Mouse (Mus musculus) brain, adult 2 months (tissue): ENCODE measurements around the gene Apaf1.

Source experiments
- DNase-seq: peaks from one replicate; pipeline ENCODE4 v3.0.0; 2011; ENCODE audit warnings: low read depth, low spot score

The Apaf1 gene

DNA sequence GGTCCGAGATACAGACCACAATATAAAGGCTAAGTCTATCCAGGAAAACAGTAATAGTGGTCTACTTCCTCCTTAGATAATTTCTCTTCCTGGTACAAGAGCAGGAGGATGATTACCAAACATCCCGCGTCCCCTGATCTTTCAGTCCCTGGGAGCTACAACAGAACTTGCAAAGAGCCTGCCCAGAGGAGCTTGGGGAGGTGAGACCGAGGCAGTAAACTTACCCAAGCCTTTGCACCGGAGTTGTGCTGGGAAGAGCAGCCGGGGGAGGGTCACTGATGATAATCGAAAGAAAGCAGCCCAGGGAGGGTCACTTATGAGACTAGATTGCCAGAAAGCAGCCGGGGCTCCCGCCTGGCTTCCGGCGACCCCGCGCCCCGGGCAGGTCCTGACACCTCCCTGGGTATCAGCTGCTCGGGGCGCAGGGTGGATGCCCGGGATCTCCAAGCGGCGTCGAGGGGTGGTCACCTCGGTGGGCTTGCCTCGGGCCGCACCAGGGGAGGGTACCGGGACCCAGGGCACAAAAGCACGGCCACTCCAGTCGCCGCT lies 537 bp downstream of the Apaf1 start:
- DNase-seq: peak; percentile 15

DNA sequence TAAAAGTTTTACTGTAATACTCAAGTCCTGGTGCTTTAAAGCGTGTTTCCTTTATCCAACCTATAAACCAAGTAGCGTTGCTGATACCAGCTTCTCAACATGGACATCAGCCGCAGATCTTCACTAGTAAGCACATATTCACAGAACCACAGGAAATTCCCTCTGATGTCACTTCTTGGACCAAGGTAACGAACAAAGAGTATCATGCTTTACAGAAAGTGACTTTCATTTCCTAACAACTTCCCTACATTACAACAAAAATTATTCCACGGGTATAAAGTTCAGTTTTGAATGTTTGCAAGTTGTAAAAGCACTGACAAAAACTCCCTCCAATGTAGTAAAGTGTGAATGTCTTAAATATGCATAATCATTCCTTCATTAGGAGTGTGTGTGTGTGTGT lies 2.0 kb downstream of the Apaf1 start:
- DNase-seq: no peak

DNA sequence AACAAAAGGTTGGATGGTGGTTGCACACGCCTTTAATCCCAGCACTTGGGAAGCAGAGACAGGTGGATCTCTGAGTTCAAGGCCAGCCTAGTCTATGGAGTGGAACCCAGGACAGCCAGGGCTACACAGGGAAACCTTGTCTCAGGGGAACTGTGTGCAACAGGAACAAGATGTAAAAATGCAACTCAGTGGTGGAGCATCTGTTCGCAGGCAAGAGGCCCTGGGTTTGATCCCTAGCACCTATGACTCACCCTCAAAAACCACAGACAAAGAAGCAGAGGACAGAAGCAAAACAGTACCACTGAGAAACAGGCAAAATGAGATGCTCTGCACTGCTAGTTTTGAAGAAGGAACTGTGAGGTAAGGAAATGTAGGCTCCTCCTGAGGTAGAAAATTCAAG lies 5.9 kb downstream of the Apaf1 start:
- no peak for DNase-seq

DNA sequence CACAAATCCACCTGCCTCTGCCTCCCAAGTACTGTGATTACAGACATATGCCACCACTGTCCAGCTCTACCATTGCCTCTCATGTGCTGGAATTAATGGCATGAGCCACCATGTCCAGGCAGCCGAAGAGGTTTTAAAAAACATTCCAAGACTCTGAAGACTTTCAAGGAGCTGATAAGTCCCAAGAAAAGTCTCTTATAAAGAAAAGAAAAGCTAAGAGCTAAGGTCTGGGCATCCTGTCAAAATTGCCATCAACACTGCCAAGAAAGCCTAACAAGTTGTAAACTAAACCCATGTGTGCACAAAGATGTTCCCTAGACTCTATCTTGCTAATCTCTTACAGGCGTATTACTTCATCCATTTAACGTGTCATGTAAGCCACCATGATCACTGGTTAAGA lies 9.2 kb downstream of the Apaf1 start:
- DNase-seq: peak; percentile 27

DNA sequence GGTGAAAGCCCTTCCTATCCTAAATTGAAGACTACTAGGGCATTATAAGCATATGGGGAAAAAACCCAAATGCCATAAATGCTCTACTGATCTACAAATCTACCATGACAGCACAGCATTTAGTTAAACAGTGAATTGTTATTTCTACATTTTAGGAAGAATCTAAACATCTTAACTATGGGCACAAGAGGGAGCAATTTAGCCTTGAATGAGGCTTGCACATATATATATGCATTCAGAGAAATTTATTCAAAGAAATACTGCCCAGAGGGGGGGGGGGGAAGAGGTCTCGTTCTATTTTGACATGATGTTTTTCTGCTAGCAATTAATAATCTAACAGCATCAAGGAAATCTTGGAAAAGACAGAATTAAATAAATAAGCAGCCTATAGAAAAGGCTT lies 10.8 kb downstream of the Apaf1 start:
- peak; percentile 33 for DNase-seq

DNA sequence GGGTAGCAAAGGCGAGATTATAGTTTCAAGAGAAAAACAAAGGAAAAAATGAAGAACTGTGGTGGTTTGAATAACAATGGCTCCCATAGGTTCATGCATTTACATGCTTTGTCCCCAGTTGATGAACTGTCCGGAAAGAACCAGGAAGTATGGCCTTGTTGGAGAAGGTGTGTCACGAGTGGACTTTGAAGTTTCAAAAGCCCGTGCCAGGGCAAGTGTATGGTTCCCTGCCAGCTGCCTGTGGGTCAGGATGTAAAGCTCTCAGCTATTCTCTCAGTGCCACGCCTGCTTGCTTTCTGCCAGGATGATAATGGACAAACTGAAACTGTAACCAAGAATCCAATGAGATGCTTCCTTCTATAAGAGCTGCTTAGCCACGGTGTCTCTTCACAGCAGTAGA lies 20.2 kb downstream of the Apaf1 start:
- DNase-seq: no peak

DNA sequence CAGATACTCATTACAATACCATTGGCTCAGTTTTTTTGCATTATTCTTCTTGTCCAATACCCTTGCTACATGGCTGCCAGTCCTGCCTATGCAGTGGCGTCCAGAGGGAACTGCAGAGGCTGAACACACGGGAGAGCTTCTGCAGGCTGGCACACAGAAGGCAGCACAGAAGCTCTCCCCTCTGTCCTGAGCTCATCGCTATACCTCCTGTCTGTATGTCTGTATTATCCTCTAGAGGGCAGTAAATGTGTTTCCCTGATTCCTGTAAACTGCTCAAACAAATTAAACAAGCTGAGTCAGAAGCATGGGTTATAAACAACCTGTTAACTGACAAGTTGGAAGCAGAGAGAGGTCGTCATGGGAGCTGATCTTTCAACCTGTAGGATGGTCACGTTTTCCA lies 21.8 kb downstream of the Apaf1 start:
- DNase-seq: peak; percentile 74

DNA sequence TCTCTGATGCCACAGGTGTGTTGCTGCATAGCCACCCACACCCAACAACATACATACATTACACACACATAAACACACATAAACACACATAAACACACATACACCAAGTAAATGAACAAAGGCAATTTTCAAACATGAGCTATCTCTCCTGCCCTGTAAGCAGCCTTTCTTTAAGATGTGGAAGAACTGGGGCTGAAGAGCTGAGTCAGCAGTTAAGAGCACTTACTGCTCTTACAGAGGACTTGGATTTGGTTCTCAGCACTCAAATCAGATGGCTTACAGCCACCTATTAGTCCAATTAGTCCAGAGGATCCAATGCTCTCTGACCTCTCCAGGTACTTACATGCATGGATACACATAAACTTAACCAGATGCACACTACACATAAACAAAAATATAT lies 29.8 kb downstream of the Apaf1 start:
- DNase-seq: no peak

DNA sequence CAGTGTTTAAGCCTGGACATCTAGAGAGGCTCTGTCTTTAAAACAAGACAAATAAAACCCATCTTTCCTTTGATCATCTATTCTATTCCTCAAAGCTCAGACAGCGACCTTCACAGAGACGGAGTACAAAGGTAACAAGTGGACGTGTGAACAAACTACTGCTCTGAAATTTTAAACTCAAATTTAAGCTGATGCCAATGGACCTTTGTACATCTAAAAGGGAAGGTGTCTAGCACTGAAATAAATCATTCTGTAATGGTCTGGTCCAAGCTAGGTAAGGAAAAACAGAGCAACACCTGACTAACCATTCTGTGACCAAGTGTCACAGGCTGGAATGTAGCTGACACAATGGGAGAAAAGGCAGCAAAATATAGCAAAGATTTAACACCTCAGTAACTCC lies 31.4 kb downstream of the Apaf1 start:
- DNase-seq: no peak

DNA sequence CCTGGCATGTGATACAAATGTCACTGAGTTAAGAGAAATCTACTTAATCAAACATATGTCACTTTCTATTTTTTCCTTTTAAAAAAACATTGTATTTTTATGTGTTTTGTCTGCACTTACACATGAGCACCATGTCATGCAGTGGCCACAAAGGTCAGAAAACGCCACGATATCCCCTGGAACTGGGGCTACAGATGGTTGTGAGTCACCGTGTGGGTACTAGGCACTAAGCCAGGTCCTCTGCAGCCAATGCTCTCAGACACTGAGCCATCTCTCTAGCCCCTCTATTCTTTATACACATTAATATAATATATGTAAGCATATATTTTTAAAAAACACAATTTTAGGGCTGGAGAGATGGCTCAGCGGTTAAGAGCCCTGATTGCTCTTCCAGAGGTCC lies 32.9 kb downstream of the Apaf1 start:
- peak; percentile 75 for DNase-seq

DNA sequence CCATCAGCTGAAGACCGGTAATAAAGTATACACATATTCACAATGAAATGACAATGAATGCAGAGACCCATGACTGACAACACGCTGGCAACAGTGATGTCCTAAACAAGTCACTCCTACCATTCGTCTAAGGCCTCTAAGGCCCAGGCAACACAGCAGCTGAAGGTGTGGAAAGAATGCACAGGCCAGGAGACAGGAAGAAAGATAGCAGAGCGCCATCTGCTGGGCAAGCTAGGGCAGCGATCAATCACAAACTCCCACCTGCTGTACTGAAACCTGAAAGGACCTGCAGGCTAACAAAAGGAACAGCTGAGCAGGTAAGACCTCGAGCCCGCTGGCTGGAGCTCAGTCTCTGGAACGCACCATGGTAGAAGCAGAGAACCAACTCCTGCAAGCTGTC lies 48.6 kb downstream of the Apaf1 start:
- peak; percentile 92 for DNase-seq

DNA sequence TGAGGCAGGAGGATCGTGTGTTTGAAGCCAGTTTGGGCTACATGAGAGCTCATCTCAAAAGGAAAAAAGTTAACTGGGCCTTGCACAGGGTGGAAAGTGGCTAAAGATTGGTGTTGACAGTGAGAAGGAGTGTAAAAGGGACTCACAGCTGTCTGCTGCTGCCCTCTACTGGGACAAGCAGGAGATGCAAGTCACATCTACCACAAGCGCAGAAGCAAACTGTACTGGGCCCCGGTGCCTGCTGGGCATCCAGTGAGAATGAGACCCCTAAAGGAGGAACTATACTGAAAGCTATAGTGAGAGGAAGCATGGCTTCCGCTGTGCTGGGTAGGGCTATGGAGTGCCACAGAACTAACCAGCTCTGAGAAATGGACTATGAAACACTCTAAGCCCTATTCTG lies 50.2 kb downstream of the Apaf1 start:
- DNase-seq: peak; percentile 93

DNA sequence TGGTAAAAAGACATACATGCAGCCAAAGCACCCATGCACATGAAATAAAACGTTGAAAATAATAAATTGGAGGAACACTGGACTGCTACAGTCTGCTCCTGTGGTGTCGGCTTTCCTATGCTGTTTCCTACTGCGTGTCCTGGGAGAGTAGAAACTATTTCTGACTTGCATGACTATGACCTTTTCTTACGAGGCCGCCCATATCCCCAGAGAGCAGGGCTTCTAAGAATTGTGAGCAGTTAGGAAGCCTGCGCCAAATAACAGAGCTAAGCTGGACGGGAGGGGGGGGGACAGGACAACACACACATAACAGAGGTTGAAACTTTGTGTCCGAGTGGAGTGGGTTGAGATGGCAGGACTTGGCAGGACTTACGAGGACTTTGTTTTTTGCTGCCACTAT lies 51.4 kb downstream of the Apaf1 start:
- no peak for DNase-seq

DNA sequence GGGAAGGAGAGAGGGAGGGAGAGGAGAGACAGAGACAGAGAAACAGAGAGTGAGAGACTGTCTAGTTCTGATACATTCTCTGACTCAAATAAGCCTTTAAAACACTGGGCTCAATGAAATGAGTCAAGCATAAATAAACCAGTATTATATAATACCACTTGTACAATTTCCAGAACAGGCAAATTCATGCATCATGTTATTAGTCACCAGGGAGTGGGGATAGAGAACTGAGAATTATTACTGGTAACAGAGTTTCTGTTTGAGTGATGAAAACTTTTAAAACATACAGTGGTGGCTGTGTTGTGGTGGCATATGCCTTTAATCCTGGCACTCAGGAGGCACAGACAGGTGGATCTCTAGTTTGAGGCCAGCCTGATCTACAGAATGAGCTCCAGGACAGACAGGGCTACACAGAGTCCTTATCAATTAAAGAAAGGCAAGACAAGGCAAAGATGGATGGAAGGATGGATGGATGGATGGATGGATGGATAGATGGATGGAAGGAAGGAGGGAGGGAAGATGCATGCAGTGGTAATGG lies 53.5 kb downstream of the Apaf1 start:
- peak; percentile 40 for DNase-seq

DNA sequence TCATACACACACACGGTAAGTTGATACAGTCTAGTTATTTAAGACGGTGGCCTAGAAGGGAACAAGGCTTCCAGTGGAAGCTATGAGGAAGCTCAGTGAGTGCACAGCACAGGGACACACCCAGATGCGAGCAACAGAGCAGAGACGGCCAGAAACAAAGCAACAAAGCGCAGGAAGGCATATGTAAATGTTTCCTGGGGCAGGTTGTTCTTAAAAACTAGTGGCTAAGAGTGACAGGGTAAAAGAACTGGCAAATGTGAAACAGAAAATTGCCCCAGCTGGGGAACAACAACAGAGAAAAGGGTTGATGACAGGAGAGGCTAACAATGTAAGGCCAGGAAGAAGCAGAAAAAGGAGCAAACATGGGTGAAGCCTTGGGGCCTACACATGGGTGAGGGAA lies 54.6 kb downstream of the Apaf1 start:
- no peak for DNase-seq

DNA sequence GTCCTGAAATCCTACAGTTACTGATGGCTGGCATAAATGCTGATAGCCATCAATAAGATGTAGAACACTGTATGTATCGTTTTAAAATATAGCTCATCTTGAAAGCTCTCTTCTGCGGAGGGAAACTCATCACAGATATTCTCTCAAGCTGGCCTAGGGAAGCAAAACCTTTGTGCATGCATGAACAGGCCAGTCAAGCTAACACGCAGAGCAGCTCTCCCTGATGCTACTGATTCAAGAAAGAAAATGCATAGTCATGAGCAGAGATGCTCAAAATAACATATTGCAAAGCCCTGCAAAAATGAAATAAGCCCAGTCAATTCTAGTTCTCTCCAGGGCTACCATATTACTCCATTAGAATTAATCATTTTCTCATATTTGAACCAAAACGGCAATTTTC lies 55.1 kb downstream of the Apaf1 start:
- peak; percentile 15 for DNase-seq

DNA sequence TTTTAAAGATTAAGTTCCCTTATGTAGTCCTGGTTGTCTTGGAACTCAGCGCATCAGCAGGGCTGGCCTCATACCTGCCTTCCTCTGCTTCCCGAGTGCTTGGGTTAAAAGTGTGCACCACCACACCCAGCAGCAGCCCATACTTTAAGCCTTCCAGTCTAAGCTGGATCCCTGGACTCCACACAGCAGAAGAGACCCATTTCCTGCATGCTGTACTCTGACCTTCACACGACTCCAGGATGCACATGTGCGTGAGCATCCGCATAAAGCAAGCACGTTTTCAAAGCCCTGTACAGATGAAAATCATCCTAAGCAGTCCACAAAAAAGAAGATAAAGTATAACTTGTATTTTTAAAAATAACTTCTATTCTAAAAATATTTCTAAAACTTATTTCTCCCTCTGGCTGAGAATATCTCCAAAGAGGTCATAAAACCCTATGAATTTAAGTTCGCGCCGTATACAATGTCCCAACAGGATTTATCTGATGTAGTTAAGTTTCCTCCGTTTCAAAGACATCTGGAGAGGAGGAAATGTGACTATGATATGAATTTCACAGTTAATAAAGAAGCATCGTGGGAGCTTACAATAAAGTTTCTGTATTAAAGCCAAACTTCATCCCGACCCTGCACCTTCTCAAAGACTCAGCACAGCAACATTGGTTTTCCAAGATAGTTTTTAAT lies 76.6 kb downstream of the Apaf1 start:
- DNase-seq: no peak

DNA sequence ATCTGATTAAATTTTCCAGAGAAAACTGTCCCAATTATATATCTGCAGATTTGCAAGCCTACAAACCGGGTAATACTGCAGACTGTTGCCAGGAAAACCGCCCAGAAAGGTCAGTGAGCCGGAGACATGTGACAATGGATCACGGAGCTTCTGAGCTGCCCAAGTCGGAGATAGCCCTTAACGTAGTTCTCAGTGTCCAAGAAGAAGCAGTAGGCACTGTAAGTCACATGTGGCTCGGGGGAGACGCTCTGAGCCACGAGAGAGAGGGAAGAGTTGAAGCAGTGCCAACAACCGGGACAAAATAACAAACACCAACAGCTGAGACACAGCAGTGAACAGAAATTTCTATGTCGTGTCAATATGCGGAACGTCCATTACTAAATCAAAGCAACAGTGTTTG lies 81.1 kb downstream of the Apaf1 start:
- peak; percentile 61 for DNase-seq

DNA sequence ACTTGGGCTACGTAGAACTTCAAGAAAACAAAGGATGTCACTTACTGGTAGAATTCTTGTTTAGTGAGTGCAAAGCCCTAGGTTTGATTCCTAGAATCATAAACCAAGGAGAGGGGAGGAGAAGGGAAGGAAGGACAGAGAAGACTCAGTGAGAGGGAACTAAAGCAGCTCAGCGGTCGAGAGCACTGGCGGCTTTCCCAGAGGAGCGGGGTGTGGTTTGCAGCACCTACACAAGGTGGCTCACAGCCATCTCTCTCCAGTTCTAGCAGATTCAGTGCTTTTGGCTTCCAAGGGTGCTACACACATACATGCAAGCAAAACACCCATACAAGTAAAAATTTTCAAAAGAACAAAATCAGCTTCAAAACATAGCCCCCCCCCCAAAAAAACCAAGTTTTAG lies 82.7 kb downstream of the Apaf1 start:
- DNase-seq: peak; percentile 92

DNA sequence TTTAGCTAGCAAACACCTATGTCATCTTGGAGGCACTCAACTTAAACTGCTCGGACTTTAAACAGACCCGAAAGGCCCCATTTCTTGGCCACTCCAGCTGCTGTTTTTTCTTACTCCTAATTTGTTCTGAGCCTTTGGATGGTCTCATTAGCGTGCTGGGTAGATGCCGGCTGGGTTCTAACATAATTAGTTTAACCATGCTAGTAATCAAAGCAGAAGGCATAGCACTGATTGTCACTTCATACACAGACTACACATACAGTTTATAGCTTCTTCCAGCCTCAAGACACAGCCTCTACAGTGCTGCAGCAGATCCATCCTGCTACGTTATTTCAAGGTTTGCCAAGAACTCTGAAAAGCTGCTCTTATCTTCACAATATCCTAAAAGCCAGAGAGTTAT lies 88.7 kb downstream of the Apaf1 start:
- no peak for DNase-seq

DNA sequence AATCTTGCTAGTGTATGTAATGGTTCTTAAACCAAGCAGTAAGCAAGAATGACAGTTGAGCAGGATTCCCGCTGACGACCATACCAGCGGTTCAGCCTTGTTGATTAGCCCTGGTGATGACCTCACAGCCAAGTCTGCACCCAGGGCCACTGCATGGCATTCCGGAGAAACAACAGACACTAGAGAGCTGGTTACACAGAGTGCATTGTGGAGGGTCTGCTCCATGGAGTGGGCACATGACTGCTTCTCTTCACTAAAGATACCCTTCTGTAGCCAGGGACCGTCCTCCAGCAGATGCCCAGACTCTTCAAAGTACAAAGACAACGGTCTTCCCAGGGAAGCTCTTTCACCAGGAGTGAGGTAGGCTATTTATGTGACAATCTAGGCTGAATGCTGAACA lies 90.3 kb downstream of the Apaf1 start:
- DNase-seq: no peak

DNA sequence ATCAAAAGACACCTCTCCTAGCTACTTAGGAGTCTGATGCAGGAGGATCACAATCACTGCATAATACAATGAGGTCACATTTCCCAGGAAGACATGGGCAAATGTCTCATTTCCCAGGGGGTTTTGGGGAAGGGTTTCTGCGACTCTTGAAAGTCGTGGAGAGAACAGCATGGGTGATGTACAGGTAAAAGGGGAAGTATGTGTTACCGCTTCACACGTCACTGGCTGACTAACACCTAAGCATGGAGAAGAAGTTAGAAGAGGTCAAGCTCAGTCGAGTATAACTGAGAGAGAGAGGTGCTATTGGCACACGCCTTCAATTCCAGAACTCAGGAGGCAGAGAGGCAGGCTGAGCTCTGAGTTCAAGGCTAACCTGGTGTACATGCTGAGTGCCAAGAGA lies 92.2 kb downstream of the Apaf1 start:
- no peak for DNase-seq

DNA sequence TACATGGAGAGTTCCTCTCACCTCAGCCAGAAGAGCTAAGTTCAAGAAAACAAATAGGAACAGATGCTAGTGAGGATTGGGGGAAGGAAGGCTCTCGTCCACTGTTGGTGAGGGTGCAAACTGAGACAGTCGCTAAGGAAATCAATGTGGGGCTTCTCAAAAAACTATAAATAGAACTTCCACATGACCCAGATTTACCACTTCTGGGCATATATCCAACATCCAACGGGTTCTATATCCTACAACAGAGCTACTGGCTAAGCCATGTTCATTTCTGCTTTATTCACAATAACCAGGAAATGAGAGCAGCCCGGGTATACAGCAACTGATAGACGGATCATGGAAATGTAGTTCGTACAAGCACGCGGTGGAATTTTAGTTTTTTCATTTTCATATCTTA lies 99.5 kb downstream of the Apaf1 start:
- DNase-seq: peak; percentile 73

DNA sequence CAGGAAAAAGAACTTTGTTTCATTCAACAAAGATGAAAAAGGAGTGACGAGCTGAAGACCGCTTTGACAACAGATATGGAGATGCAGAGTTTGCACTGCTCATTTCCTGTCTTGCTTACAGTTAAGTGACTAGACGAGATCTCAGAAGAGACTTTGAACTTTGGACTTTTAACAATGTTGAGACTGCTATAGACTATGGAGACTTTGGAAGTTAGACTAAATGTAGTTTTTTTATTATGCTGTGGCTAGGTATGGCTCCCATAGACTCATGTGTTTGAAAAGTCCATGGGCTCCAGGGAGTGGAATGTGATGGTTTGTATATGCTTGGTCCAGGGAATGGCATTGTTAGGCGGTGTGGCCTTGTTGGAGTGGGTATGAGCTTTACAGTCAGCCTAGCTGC lies 100.8 kb downstream of the Apaf1 start:
- DNase-seq: no peak
